Mouse (Mus musculus): ENCODE data around the gene Gm8947. TPM values are rescaled to one million over a fixed set of nuclear protein-coding genes. Genes with fewer than 3 reads are reported as not detected.
"Not testable (repeated sequence)": the region's sequence is repeated elsewhere in the genome, so short reads cannot be mapped to it uniquely, and the experiment has no call there.

Gm8947 gene
- 0.92 and 1.4 TPM in 2 replicates for polyA plus RNA-seq (2012; rRNA removed)
- 0.45 and 1.2 TPM in 2 replicates for polyA plus RNA-seq (2014; fragmentation: Nextera tagmentation; extraction: Ambion mirVana)

DNA sequence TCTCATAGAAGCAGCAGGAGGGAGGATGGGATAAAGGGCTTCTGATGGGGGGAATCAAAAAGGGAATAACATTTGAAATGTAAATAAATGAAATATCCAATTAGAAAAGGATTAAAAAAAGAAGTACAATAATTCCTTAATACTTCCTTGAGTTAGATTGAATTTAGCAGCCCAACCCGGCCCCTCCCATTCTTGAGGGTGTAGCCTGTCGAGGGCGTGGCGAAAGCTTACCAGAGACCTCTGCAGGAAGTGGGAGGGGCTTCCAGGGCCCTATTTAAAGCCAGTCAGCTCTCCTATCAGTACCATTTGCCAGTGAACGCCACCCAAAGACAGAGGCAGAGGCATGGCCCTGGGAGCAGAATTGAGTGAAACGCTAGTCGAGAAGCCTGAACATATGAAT is at the start of gene Gm8947:
Gene Gm8947 (plus strand): TSS at position 302 of the 400 bp plus-strand sequence.
- H3K27ac ChIP-seq; H3K27me3 ChIP-seq (ENCODE audit: control insufficient read depth, insufficient read depth, low read length); H3K4me3 ChIP-seq (ENCODE audit: insufficient read depth in 1 of 2, low read depth in 2 of 2, low read length in 2 of 2); H3K9me3 ChIP-seq (ENCODE audit: control insufficient read depth, low read length); H3K4me1 ChIP-seq (replicated peaks; ENCODE audit: control insufficient read depth in 2 of 2, insufficient read depth in 2 of 2, low read length in 1 of 2); H3K36me3 ChIP-seq (replicated peaks; ENCODE audit: control insufficient read depth, insufficient read depth, low read depth); DNase-seq (ENCODE audit: low read depth in 3 of 3, low spot score in 3 of 3); H3K9ac ChIP-seq (replicated peaks); H3K4me2 ChIP-seq (ENCODE audit: low read depth): not testable (repeated sequence)
- no CpG with 5 or more reads among the region's 7 CpGs for WGBS (ENCODE audit: insufficient replicate concordance)
- peak; percentile 69; the same call in 1 of the 2 replicates for ATAC-seq (ENCODE audit: insufficient read depth)

- no peak for DNase-seq (ENCODE audit: low read depth in 3 of 3, low spot score in 3 of 3)
- H3K27ac ChIP-seq, result no peak overlapping the region
- no peaks in the 10 kb centered on the region for H3K9me3 ChIP-seq (ENCODE audit: control insufficient read depth, low read length)
- TF ChIP-seq CTCF (IDR thresholded peaks at IDR 0.05; ENCODE audit: low read depth), result no peak
- TF ChIP-seq EP300 (IDR thresholded peaks at IDR 0.05; ENCODE audit: low read depth), result no peak
- H3K27me3 ChIP-seq (ENCODE audit: control insufficient read depth, insufficient read depth, low read length), result no peaks in the 10 kb centered on the region
- H3K9ac ChIP-seq (replicated peaks), result no peak overlapping the region
- no peaks in the 10 kb centered on the region for H3K36me3 ChIP-seq (replicated peaks; ENCODE audit: control insufficient read depth, insufficient read depth, low read depth)
- H3K4me2 ChIP-seq (ENCODE audit: low read depth), result no peak overlapping the region
- WGBS (ENCODE audit: insufficient replicate concordance), result 47% methylated on average over 6 of the region's 6 CpGs
- no peak overlapping the region for H3K4me3 ChIP-seq (ENCODE audit: insufficient read depth in 1 of 2, low read depth in 2 of 2, low read length in 2 of 2)
- H3K4me1 ChIP-seq (replicated peaks; ENCODE audit: control insufficient read depth in 2 of 2, insufficient read depth in 2 of 2, low read length in 1 of 2), result peaks cover 0 to 2% of the 10 kb centered on the region in 2 experiments; a peak in 1 of 4 replicates
- no peak for ATAC-seq (ENCODE audit: insufficient read depth)
Observed at GRCm38 (mm10) chr1:151144471-151145146, 47.6 kb upstream of the Gm8947 start.

DNA sequence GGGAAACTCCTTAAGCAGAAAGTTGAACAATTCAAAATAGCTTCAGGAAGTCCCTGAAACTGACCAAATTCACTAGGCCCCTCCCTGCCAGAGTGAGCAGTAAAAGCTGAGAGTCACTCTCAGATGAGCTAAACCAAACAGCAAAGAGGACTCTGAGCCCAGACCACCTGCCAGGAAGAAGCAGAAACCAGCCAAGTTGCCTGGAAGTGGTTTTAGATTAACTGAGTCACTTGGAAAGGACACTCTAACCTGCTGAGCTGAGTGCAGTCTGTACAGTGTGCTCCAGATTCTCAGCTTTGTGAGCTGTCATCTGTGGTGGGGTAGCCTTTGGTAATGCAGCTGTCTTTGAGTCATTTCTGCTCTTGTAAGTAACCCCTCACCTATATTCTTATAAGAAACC is 44.4 kb upstream of the Gm8947 start:
- Histone ChIP-seq H3K4me3 (ENCODE audit: insufficient read depth in 1 of 2, low read depth in 2 of 2, low read length in 2 of 2) (no peak overlapping the region), H3K36me3 (replicated peaks; ENCODE audit: control insufficient read depth, insufficient read depth, low read depth) (no peaks in the 10 kb centered on the region), H3K27me3 (ENCODE audit: control insufficient read depth, insufficient read depth, low read length) (no peaks in the 10 kb centered on the region), H3K9me3 (ENCODE audit: control insufficient read depth, low read length) (no peaks in the 10 kb centered on the region), H3K9ac (replicated peaks) (no peak overlapping the region), H3K4me2 (ENCODE audit: low read depth) (no peak overlapping the region), H3K27ac (no peak overlapping the region), H3K4me1 (replicated peaks; ENCODE audit: control insufficient read depth in 2 of 2, insufficient read depth in 2 of 2, low read length in 1 of 2) (peaks cover 0 to 2% of the 10 kb centered on the region in 2 experiments; a peak in 1 of 4 replicates)
- TF ChIP-seq CTCF (IDR thresholded peaks at IDR 0.05; ENCODE audit: low read depth), result no peak
- TF ChIP-seq EP300 (IDR thresholded peaks at IDR 0.05; ENCODE audit: low read depth), result no peak
- DNase-seq (ENCODE audit: low read depth in 3 of 3, low spot score in 3 of 3) (no peak), ATAC-seq (ENCODE audit: insufficient read depth) (no peak)

GRCm38 (mm10) chr1:151150211-151150610 is 42.0 kb upstream of the Gm8947 start:
- ATAC-seq (ENCODE audit: insufficient read depth), result no peak
- H3K27ac ChIP-seq, result no peak overlapping the region
- 73% methylated on average over 7 of the region's 7 CpGs for WGBS (ENCODE audit: insufficient replicate concordance)

DNA sequence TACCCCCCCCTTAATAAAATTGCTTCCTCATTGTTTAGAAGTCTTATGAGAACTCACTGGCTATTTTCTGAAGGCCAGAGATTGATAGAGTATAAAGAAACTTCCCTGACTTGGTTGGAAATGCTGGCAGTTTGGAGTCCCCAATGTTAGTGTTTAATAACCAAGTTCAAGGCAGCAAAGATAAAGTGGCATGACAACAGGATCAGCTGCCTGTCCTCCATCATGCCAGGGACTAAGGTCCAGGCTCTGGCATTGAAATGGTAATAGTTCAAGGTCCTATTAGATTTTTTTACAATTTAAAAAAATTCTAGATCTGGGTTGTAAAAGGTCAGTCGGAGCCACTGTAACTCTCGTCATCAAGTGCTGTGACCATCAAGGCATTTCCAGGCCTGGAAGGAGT is 41.1 kb upstream of the Gm8947 start:
- no peaks in the 10 kb centered on the region for H3K36me3 ChIP-seq (replicated peaks; ENCODE audit: control insufficient read depth, insufficient read depth, low read depth)
- ATAC-seq (ENCODE audit: insufficient read depth) (no peak), DNase-seq (ENCODE audit: low read depth in 3 of 3, low spot score in 3 of 3) (no peak)
- no peaks in the 10 kb centered on the region for H3K9me3 ChIP-seq (ENCODE audit: control insufficient read depth, low read length)
- 50% methylated on average over 2 of the region's 2 CpGs for WGBS (ENCODE audit: insufficient replicate concordance)
- no peak overlapping the region for H3K27ac ChIP-seq
- TF ChIP-seq EP300 (IDR thresholded peaks at IDR 0.05; ENCODE audit: low read depth) (no peak), CTCF (IDR thresholded peaks at IDR 0.05; ENCODE audit: low read depth) (no peak)
- H3K27me3 ChIP-seq (ENCODE audit: control insufficient read depth, insufficient read depth, low read length), result no peaks in the 10 kb centered on the region
- no peak overlapping the region for H3K9ac ChIP-seq (replicated peaks)
- no peak overlapping the region for H3K4me2 ChIP-seq (ENCODE audit: low read depth)
- H3K4me1 ChIP-seq (replicated peaks; ENCODE audit: control insufficient read depth in 2 of 2, insufficient read depth in 2 of 2, low read length in 1 of 2), result peaks cover 0 to 3% of the 10 kb centered on the region in 2 experiments; a peak in 1 of 4 replicates
- H3K4me3 ChIP-seq (ENCODE audit: insufficient read depth in 1 of 2, low read depth in 2 of 2, low read length in 2 of 2), result no peak overlapping the region

More at GRCm38 (mm10) chr1:151150211-151150610, 42.0 kb upstream of the Gm8947 start:
- Histone ChIP-seq H3K27me3 (ENCODE audit: control insufficient read depth, insufficient read depth, low read length) (no peaks in the 10 kb centered on the region), H3K9ac (replicated peaks) (no peak overlapping the region), H3K9me3 (ENCODE audit: control insufficient read depth, low read length) (no peaks in the 10 kb centered on the region), H3K4me1 (replicated peaks; ENCODE audit: control insufficient read depth in 2 of 2, insufficient read depth in 2 of 2, low read length in 1 of 2) (peaks cover 0 to 2% of the 10 kb centered on the region in 2 experiments; a peak in 1 of 4 replicates), H3K36me3 (replicated peaks; ENCODE audit: control insufficient read depth, insufficient read depth, low read depth) (no peaks in the 10 kb centered on the region), H3K4me3 (ENCODE audit: insufficient read depth in 1 of 2, low read depth in 2 of 2, low read length in 2 of 2) (no peak overlapping the region), H3K4me2 (ENCODE audit: low read depth) (no peak overlapping the region)
- no peak for DNase-seq (ENCODE audit: low read depth in 3 of 3, low spot score in 3 of 3)
- TF ChIP-seq CTCF (IDR thresholded peaks at IDR 0.05; ENCODE audit: low read depth) (no peak), EP300 (IDR thresholded peaks at IDR 0.05; ENCODE audit: low read depth) (no peak)
